Mouse (Mus musculus) duodenum, adult 2 months (tissue): Measurements from ENCODE around the gene Patl2. TPM values are rescaled to one million over a fixed set of nuclear protein-coding genes. Genes with fewer than 3 reads are reported as not detected.

Source experiments
- polyA plus RNA-seq: library from polyadenylated mRNA; depleted of rRNA; stranded (reverse); fragments of >200 nt; gene quantifications from 2 replicates; pipeline ENCODE4 v1.2.3, GENCODE M21; 2012; ENCODE audit warnings: low replicate concordance; rRNA removed

Patl2 gene
- polyA plus RNA-seq: not detected in 2 replicates

GRCm38 (mm10) chr2:122186106-122186505 lies at the start of gene Patl2, which contains the start of gene Terb2:
Gene Patl2 (minus strand): TSS chr2:122186189.
Gene Terb2 (plus strand): TSS chr2:122186272.

GRCm38 (mm10) chr2:122234611-122235288 lies 48.8 kb upstream of the Patl2 start, which contains the start of gene Sord:
Gene Sord (plus strand): TSS chr2:122234749.

GRCm38 (mm10) chr2:122160680-122161079 lies 25.3 kb downstream of the Patl2 start, which contains the start of gene Trim69:
Gene Trim69 (plus strand): TSS chr2:122160700.

GRCm38 (mm10) chr2:122147508-122148241 lies 38.3 kb downstream of the Patl2 start, which contains the start of gene B2m:
Gene B2m (plus strand): TSS chr2:122147686.

GRCm38 (mm10) chr2:122117961-122118958 lies 67.7 kb downstream of the Patl2 start, which contains the start of gene Spg11:
Gene Spg11 (minus strand): TSS chr2:122118386.

Other genes starting within 250 kb of the Patl2 start
- gene Ctdspl2, start 230.2 kb downstream of the Patl2 start, polyA plus RNA-seq: 0.52 and 0.57 TPM in 2 replicates
- not detected in 2 replicates for gene Mageb3, start 230.1 kb downstream of the Patl2 start, polyA plus RNA-seq
- 2.8 and 3.4 TPM in 2 replicates for gene Eif3j1, start 157.6 kb downstream of the Patl2 start, polyA plus RNA-seq
- 2.7 and 3.8 TPM in 2 replicates for gene Spg11, start 67.8 kb downstream of the Patl2 start, polyA plus RNA-seq
- 999 and 1,700 TPM in 2 replicates for gene B2m, start 38.5 kb downstream of the Patl2 start, polyA plus RNA-seq
- gene Trim69, start 25.5 kb downstream of the Patl2 start, polyA plus RNA-seq: not detected in 2 replicates
- gene Terb2, start 83 bp upstream of the Patl2 start, polyA plus RNA-seq: not detected in 2 replicates
- 11.8 and 30.9 TPM in 2 replicates for gene Sord, start 48.6 kb upstream of the Patl2 start, polyA plus RNA-seq
- 4.8 and 7.1 TPM in 2 replicates for gene Duox2, start 112.3 kb upstream of the Patl2 start, polyA plus RNA-seq
- 10.0 and 12.2 TPM in 2 replicates for gene Duoxa2, start 112.7 kb upstream of the Patl2 start, polyA plus RNA-seq
- gene Duoxa1, start 127.5 kb upstream of the Patl2 start, polyA plus RNA-seq: 0.11 and 0.22 TPM in 2 replicates
- 0.05 and 0.28 TPM in 2 replicates for gene Duox1, start 129.5 kb upstream of the Patl2 start, polyA plus RNA-seq
- gene Shf, start 183.0 kb upstream of the Patl2 start, polyA plus RNA-seq: 9.3 and 14.1 TPM in 2 replicates
- 4.8 and 31.1 TPM in 2 replicates for gene Slc28a2, start 240.3 kb upstream of the Patl2 start, polyA plus RNA-seq